In the genomic region with DNA sequence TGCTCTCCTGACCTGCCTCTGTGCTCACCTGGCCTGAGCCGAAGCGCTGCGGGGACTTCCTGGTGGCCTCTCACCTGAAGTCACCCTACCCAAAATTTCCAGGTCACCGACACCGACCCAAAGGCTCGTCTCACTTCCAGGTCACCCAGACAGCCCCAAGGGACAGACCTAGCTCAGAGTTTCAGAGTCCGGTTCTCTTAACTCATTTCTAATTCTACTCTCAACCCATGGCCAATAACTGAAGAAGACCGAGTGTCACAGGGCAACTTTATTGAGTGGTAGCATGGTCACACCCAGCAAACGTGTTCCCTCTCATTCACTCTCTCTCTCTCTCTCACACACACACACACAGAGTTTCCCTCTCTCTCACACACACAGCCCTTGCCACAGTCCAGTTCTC, we compare ENCODE assay signal across 8 mouse cellular contexts. TPM values are rescaled to one million over a fixed set of nuclear protein-coding genes. Genes with fewer than 3 reads are reported as not detected.
DNase-seq lines count a peak whose midpoint lies in the region; ATAC-seq and TF ChIP-seq lines count a peak whose summit lies in the region.

No protein-coding gene starts in this region.

- peaks cover 21% of the 10 kb centered on the region for H3K27me3 ChIP-seq in heart, postnatal 0 days (ENCODE audit: control insufficient read depth, insufficient read depth, low read length)
- peaks cover 65% of the 10 kb centered on the region for H3K27me3 ChIP-seq in hindbrain, embryonic 12.5 days
- peaks cover 60% of the 10 kb centered on the region for H3K27me3 ChIP-seq in midbrain, embryonic 12.5 days

- H3K4me2 ChIP-seq in heart, postnatal 0 days (ENCODE audit: low read depth, low read length) = peak overlapping the region; percentile 89
- peak overlapping the region; percentile 69 for H3K4me2 ChIP-seq in hindbrain, embryonic 12.5 days (replicated peaks)
- H3K4me2 ChIP-seq in midbrain, embryonic 12.5 days (replicated peaks) = peak overlapping the region; percentile 70

- no peak overlapping the region for H3K27ac ChIP-seq in heart, postnatal 0 days (ENCODE audit: low read depth)
- H3K27ac ChIP-seq in bone marrow, adult 2 months (ENCODE audit: control insufficient read depth, insufficient read depth, low read depth, low read length, poor library complexity) = no peak overlapping the region
- no peak overlapping the region for H3K27ac ChIP-seq in hindbrain, embryonic 12.5 days
- H3K27ac ChIP-seq in midbrain, embryonic 12.5 days (replicated peaks) = no peak overlapping the region

- ATAC-seq in heart, postnatal 0 days (ENCODE audit: insufficient read depth, low read depth) = no peak
- ATAC-seq in hindbrain, embryonic 12.5 days (ENCODE audit: low FRiP score) = no peak
- ATAC-seq in midbrain, embryonic 12.5 days (ENCODE audit: low FRiP score, low read depth) = no peak

- peaks cover 9% of the 10 kb centered on the region for H3K4me1 ChIP-seq in heart, postnatal 0 days (ENCODE audit: control insufficient read depth, insufficient read depth)
- no peaks in the 10 kb centered on the region; the same call in 1 of the 2 replicates for H3K4me1 ChIP-seq in bone marrow, adult 2 months (ENCODE audit: control insufficient read depth, insufficient read depth, low read length)
- peaks cover 17% of the 10 kb centered on the region for H3K4me1 ChIP-seq in hindbrain, embryonic 12.5 days
- peaks cover 12% of the 10 kb centered on the region for H3K4me1 ChIP-seq in midbrain, embryonic 12.5 days

- no peak for TF ChIP-seq EP300 in heart, postnatal 0 days (IDR thresholded peaks at IDR 0.05; ENCODE audit: low read depth)

- TF ChIP-seq POLR2A in bone marrow, adult 2 months (IDR thresholded peaks at IDR 0.05; ENCODE audit: borderline replicate concordance, control insufficient read depth, low read depth, low read length) = no peak

- peak overlapping the region; percentile 42; the same call in 1 of the 2 replicates for H3K9ac ChIP-seq in heart, postnatal 0 days (replicated peaks; ENCODE audit: low read depth, low read length)
- peak overlapping the region; percentile 57; the same call in 1 of the 2 replicates for H3K9ac ChIP-seq in hindbrain, embryonic 12.5 days
- no peak overlapping the region for H3K9ac ChIP-seq in midbrain, embryonic 12.5 days (replicated peaks)

- no peak for DNase-seq in heart, postnatal 0 days (ENCODE audit: low spot score)
- DNase-seq in heart, adult 8-10 months (ENCODE audit: low spot score) = no peak
- DNase-seq in B cell, adult 2 months = no peak
- no peak for DNase-seq in right cerebral cortex, adult 18-20 months
- DNase-seq in layer of hippocampus, adult 11-12 months (ENCODE audit: low spot score) = no peak

- peak overlapping the region; percentile 62 for H3K4me3 ChIP-seq in heart, postnatal 0 days (ENCODE audit: low read depth, low read length)
- H3K4me3 ChIP-seq in bone marrow, adult 2 months (replicated peaks; ENCODE audit: control insufficient read depth, low read depth, low read length) = peak overlapping the region; percentile 1
- peak overlapping the region; percentile 46 for H3K4me3 ChIP-seq in hindbrain, embryonic 12.5 days
- peak overlapping the region; percentile 47 for H3K4me3 ChIP-seq in midbrain, embryonic 12.5 days

- H3K36me3 ChIP-seq in heart, postnatal 0 days (replicated peaks; ENCODE audit: control insufficient read depth, insufficient read depth, low read length) = peaks cover 10% of the 10 kb centered on the region; the same call in 1 of the 2 replicates
- peaks cover 12% of the 10 kb centered on the region for H3K36me3 ChIP-seq in hindbrain, embryonic 12.5 days
- H3K36me3 ChIP-seq in midbrain, embryonic 12.5 days = peaks cover 20% of the 10 kb centered on the region

- no peak for TF ChIP-seq CTCF in heart, postnatal 0 days (IDR thresholded peaks at IDR 0.05; ENCODE audit: low read depth)
- TF ChIP-seq CTCF in bone marrow, adult 2 months (IDR thresholded peaks at IDR 0.05; ENCODE audit: control insufficient read depth, insufficient read depth, low read length) = no peak

- 15% methylated on average over 9 of the region's 9 CpGs for WGBS in heart, postnatal 0 days
- WGBS in bone marrow, adult 2 months = 22% methylated on average over 9 of the region's 9 CpGs
- 18% methylated on average over 9 of the region's 9 CpGs for WGBS in hindbrain, embryonic 12.5 days
- WGBS in midbrain, embryonic 12.5 days = 24% methylated on average over 9 of the region's 9 CpGs

- no peaks in the 10 kb centered on the region for H3K9me3 ChIP-seq in heart, postnatal 0 days (replicated peaks; ENCODE audit: control insufficient read depth, low read length)
- no peaks in the 10 kb centered on the region for H3K9me3 ChIP-seq in hindbrain, embryonic 12.5 days (replicated peaks)
- no peaks in the 10 kb centered on the region for H3K9me3 ChIP-seq in midbrain, embryonic 12.5 days

RNA-seq across cellular contexts. Expression of a gene that starts 1.7 kb away (rescaled TPM):
- total RNA-seq in heart, postnatal 0 days (2014; rRNA removed; ENCODE audit: low replicate concordance) = 2.6 and 6.8 TPM in 2 replicates
- polyA plus RNA-seq in heart, postnatal 0 days (2015; fragmentation: Nextera tagmentation; extraction: Ambion mirVana) = 0.18 and 0.37 TPM in 2 replicates
- total RNA-seq in heart, adult 8-10 months (2022) = 1 to 10 TPM in 3 of 4 experiments, under 1 TPM in 1; 0.88 to 1.6 (median 1.1) TPM
- 10.3 and 19.0 TPM in 2 replicates for polyA plus RNA-seq in bone marrow, adult 2 months (2011; ENCODE audit: insufficient read depth, insufficient read length, low replicate concordance, missing spikeins)
- 12.6 and 13.6 TPM in 2 replicates for polyA plus RNA-seq in hindbrain, embryonic 12.5 days (2016; fragmentation: Nextera tagmentation; extraction: Ambion mirVana)
- 6.7 and 9.5 TPM in 2 replicates for polyA plus RNA-seq in midbrain, embryonic 12.5 days (2016; fragmentation: Nextera tagmentation; extraction: Ambion mirVana)

RNA-seq across cellular contexts. Expression of a gene that starts 16.1 kb away (rescaled TPM):
- total RNA-seq in heart, postnatal 0 days (2014; rRNA removed; ENCODE audit: low replicate concordance) = 8.9 and 17.2 TPM in 2 replicates
- 8.6 and 8.8 TPM in 2 replicates for polyA plus RNA-seq in heart, postnatal 0 days (2015; fragmentation: Nextera tagmentation; extraction: Ambion mirVana)
- 1 to 10 TPM; 7.2 to 8.1 (median 8.1) TPM for total RNA-seq in heart, adult 8-10 months (2022)
- polyA plus RNA-seq in bone marrow, adult 2 months (2011; ENCODE audit: insufficient read depth, insufficient read length, low replicate concordance, missing spikeins) = 10.5 and 15.9 TPM in 2 replicates
- 21.9 and 22.2 TPM in 2 replicates for polyA plus RNA-seq in hindbrain, embryonic 12.5 days (2016; fragmentation: Nextera tagmentation; extraction: Ambion mirVana)
- 23.0 and 25.3 TPM in 2 replicates for polyA plus RNA-seq in midbrain, embryonic 12.5 days (2016; fragmentation: Nextera tagmentation; extraction: Ambion mirVana)

RNA-seq across cellular contexts. Expression of a gene that starts 25.8 kb away (rescaled TPM):
- 8.2 and 9.4 TPM in 2 replicates for total RNA-seq in heart, postnatal 0 days (2014; rRNA removed; ENCODE audit: low replicate concordance)
- polyA plus RNA-seq in heart, postnatal 0 days (2015; fragmentation: Nextera tagmentation; extraction: Ambion mirVana) = 3.5 and 3.6 TPM in 2 replicates
- 1 to 10 TPM; 3.0 to 4.6 (median 3.7) TPM for total RNA-seq in heart, adult 8-10 months (2022)
- 3.8 and 12.2 TPM in 2 replicates for polyA plus RNA-seq in bone marrow, adult 2 months (2011; ENCODE audit: insufficient read depth, insufficient read length, low replicate concordance, missing spikeins)
- polyA plus RNA-seq in hindbrain, embryonic 12.5 days (2016; fragmentation: Nextera tagmentation; extraction: Ambion mirVana) = 10.9 and 12.8 TPM in 2 replicates
- polyA plus RNA-seq in midbrain, embryonic 12.5 days (2016; fragmentation: Nextera tagmentation; extraction: Ambion mirVana) = 10.9 and 11.5 TPM in 2 replicates

RNA-seq across cellular contexts. Expression of a gene that starts 47.1 kb away (rescaled TPM):
- 11.1 and 36.4 TPM in 2 replicates for total RNA-seq in heart, postnatal 0 days (2014; rRNA removed; ENCODE audit: low replicate concordance)
- 30.8 and 32.2 TPM in 2 replicates for polyA plus RNA-seq in heart, postnatal 0 days (2015; fragmentation: Nextera tagmentation; extraction: Ambion mirVana)
- total RNA-seq in heart, adult 8-10 months (2022) = 10 to 100 TPM; 13.2 to 19.5 (median 16.9) TPM
- polyA plus RNA-seq in bone marrow, adult 2 months (2011; ENCODE audit: insufficient read depth, insufficient read length, low replicate concordance, missing spikeins) = not detected in 2 replicates
- polyA plus RNA-seq in hindbrain, embryonic 12.5 days (2016; fragmentation: Nextera tagmentation; extraction: Ambion mirVana) = not detected in 2 replicates
- polyA plus RNA-seq in midbrain, embryonic 12.5 days (2016; fragmentation: Nextera tagmentation; extraction: Ambion mirVana) = not detected in 2 replicates

RNA-seq across cellular contexts. Expression of a gene that starts 49.6 kb away (rescaled TPM):
- 11.4 and 21.8 TPM in 2 replicates for total RNA-seq in heart, postnatal 0 days (2014; rRNA removed; ENCODE audit: low replicate concordance)
- polyA plus RNA-seq in heart, postnatal 0 days (2015; fragmentation: Nextera tagmentation; extraction: Ambion mirVana) = 1.7 and 2.3 TPM in 2 replicates
- 10 to 100 TPM; 16.1 to 24.3 (median 22.1) TPM for total RNA-seq in heart, adult 8-10 months (2022)
- 23.6 and 39.6 TPM in 2 replicates for polyA plus RNA-seq in bone marrow, adult 2 months (2011; ENCODE audit: insufficient read depth, insufficient read length, low replicate concordance, missing spikeins)
- polyA plus RNA-seq in hindbrain, embryonic 12.5 days (2016; fragmentation: Nextera tagmentation; extraction: Ambion mirVana) = 4.1 and 6.4 TPM in 2 replicates
- polyA plus RNA-seq in midbrain, embryonic 12.5 days (2016; fragmentation: Nextera tagmentation; extraction: Ambion mirVana) = 4.1 and 4.7 TPM in 2 replicates

Comparison
In these comparisons a context has a peak if more than half of its experiments do, and no peak if none do; other contexts are left out.
1. H3K4me3 ChIP-seq: peak in every context shown above with its lines; median percentile 62 in heart, postnatal 0 days; 47 in midbrain, embryonic 12.5 days; 46 in hindbrain, embryonic 12.5 days; 1 in bone marrow, adult 2 months.